Mouse (Mus musculus) MEL (cell line): ENCODE results near the gene Cdc42ep4. TPM values are rescaled to one million over a fixed set of nuclear protein-coding genes. Genes with fewer than 3 reads are reported as not detected.

Experiments
- DNase-seq: peaks from one replicate; pipeline ENCODE4 v3.0.0; 2011; ENCODE audit warnings: low read depth, low spot score
- H3K27ac ChIP-seq: 2 replicates; pipeline ENCODE4 v1.5.1; 2012; ENCODE audit warnings: low read depth, mild to moderate bottlenecking, control low read depth, low read length, moderate library complexity; ENCODE audit not compliant: control insufficient read depth
- H3K27me3 ChIP-seq, 2 experiments: fragments of 150-350 bp in 1 of 2; sonication (generic) in 1 of 2; 2 replicates each; pipeline ENCODE4 v1.6.1; 2012; ENCODE audit warnings: low read length in 2 of 2, mild to moderate bottlenecking in 2 of 2, improper control_type of control experiment in 1 of 2, moderate library complexity in 1 of 2; ENCODE audit not compliant: insufficient read depth in 2 of 2, control insufficient read depth in 1 of 2
- H3K36me3 ChIP-seq, 2 experiments: 2 replicates each; pipeline ENCODE4 v1.6.1; 2012 to 2014; ENCODE audit warnings: low read length in 2 of 2, improper control_type of control experiment in 1 of 2, inconsistent platforms in 1 of 2, mild to moderate bottlenecking in 1 of 2; ENCODE audit not compliant: insufficient read depth in 2 of 2, control insufficient read depth in 1 of 2
- H3K4me1 ChIP-seq, 2 experiments: fragments of 150-350 bp in 1 of 2; sonication (generic) in 1 of 2; 2 replicates each; pipeline ENCODE4 v1.6.1; 2012; ENCODE audit warnings: low read length in 2 of 2, improper control_type of control experiment in 1 of 2, mild to moderate bottlenecking in 1 of 2; ENCODE audit not compliant: insufficient read depth in 2 of 2, control insufficient read depth in 1 of 2
- H3K4me3 ChIP-seq, 2 experiments: fragments of 150-350 bp in 1 of 2; sonication (generic) in 1 of 2; 2 replicates each; pipeline ENCODE4 v1.5.1; 2012; ENCODE audit warnings: low read depth in 2 of 2, low read length in 2 of 2, mild to moderate bottlenecking in 2 of 2, moderate library complexity in 2 of 2, control low read depth in 1 of 2, improper control_type of control experiment in 1 of 2; ENCODE audit not compliant: control insufficient read depth in 1 of 2, insufficient read depth in 1 of 2
- H3K79me2 ChIP-seq: 2 replicates; pipeline ENCODE4 v1.6.1; 2012; ENCODE audit warnings: mild to moderate bottlenecking, low read length, moderate library complexity; ENCODE audit not compliant: control insufficient read depth, poor library complexity, insufficient read depth
- H3K9ac ChIP-seq: 2 replicates; pipeline ENCODE4 v1.6.1; 2012; ENCODE audit warnings: low read depth, mild to moderate bottlenecking, control low read depth, low read length, moderate library complexity; ENCODE audit not compliant: control insufficient read depth, poor library complexity, severe bottlenecking
- H3K9me3 ChIP-seq: fragments of 150-350 bp; sonication (generic); replicated peaks from 2 replicates; pipeline ENCODE4 v1.6.1; 2012; ENCODE audit warnings: mild to moderate bottlenecking, low read length, improper control_type of control experiment, moderate library complexity; ENCODE audit not compliant: insufficient read depth
- BHLHE40 ChIP-seq: IDR thresholded peaks from 2 replicates; pipeline ENCODE4 v1.6.1; 2012; ENCODE audit warnings: low read depth, mild to moderate bottlenecking, inconsistent platforms, low read length, improper control_type of control experiment, borderline replicate concordance
- CHD1 ChIP-seq: IDR thresholded peaks from 2 replicates; pipeline ENCODE4 v1.6.1; 2012; ENCODE audit warnings: low read depth, mild to moderate bottlenecking, inconsistent platforms, low read length, improper control_type of control experiment
- CHD2 ChIP-seq: IDR thresholded peaks from 2 replicates; pipeline ENCODE4 v1.6.1; 2011; ENCODE audit warnings: low read length, improper control_type of control experiment
- CTCF ChIP-seq, 3 experiments: IDR thresholded peaks in 2 of 3; conservative IDR thresholded peaks in 1 of 3; 2 replicates each; pipeline ENCODE4 v1.5.1; 2011 to 2012; ENCODE audit warnings: low read length in 3 of 3, low read depth in 2 of 3, mild to moderate bottlenecking in 2 of 3, improper control_type of control experiment in 1 of 3, inconsistent platforms in 1 of 3, mixed read lengths in 1 of 3, moderate library complexity in 1 of 3; ENCODE audit not compliant: control insufficient read depth in 1 of 3, insufficient read depth in 1 of 3, poor library complexity in 1 of 3, severe bottlenecking in 1 of 3
- E2F4 ChIP-seq: IDR thresholded peaks from 2 replicates; pipeline ENCODE4 v1.6.1; 2011; ENCODE audit warnings: low read depth, low read length, improper control_type of control experiment, borderline replicate concordance
- EP300 ChIP-seq, 2 experiments: IDR thresholded peaks; 2 replicates each; pipeline ENCODE4 v1.6.1; 2011; ENCODE audit warnings: improper control_type of control experiment in 2 of 2, low read length in 2 of 2, low read depth in 1 of 2, mild to moderate bottlenecking in 1 of 2
- ETS1 ChIP-seq: IDR thresholded peaks from 2 replicates; pipeline ENCODE4 v1.6.1; 2012; ENCODE audit warnings: low read depth, mild to moderate bottlenecking, inconsistent platforms, low read length, improper control_type of control experiment, moderate library complexity
- GABPA ChIP-seq: IDR thresholded peaks from 2 replicates; pipeline ENCODE4 v1.6.1; 2012; ENCODE audit warnings: low read depth, mild to moderate bottlenecking, inconsistent platforms, low read length, improper control_type of control experiment, moderate library complexity
- GATA1 ChIP-seq: IDR thresholded peaks from 2 replicates; pipeline ENCODE4 v1.6.1; 2011; ENCODE audit warnings: low read depth, low read length, improper control_type of control experiment
- JUND ChIP-seq: IDR thresholded peaks from 2 replicates; pipeline ENCODE4 v1.6.1; 2011; ENCODE audit warnings: low read depth, mild to moderate bottlenecking, improper control_type of control experiment, low read length
- KAT2A ChIP-seq: conservative IDR thresholded peaks from 2 replicates; pipeline ENCODE4 v1.6.1; 2012; ENCODE audit warnings: low read depth, low read length, improper control_type of control experiment, inconsistent platforms
- MAFK ChIP-seq: IDR thresholded peaks from 2 replicates; pipeline ENCODE4 v1.6.1; 2011; ENCODE audit warnings: low read depth, mild to moderate bottlenecking, low read length, improper control_type of control experiment, borderline replicate concordance
- MAZ ChIP-seq: IDR thresholded peaks from 2 replicates; pipeline ENCODE4 v1.6.1; 2012; ENCODE audit warnings: low read depth, mild to moderate bottlenecking, inconsistent platforms, low read length, improper control_type of control experiment
- MEF2A ChIP-seq: IDR thresholded peaks from 2 replicates; pipeline ENCODE4 v1.6.1; 2014; ENCODE audit warnings: low read depth, mild to moderate bottlenecking, inconsistent platforms, low read length, improper control_type of control experiment; ENCODE audit not compliant: poor library complexity, insufficient replicate concordance, severe bottlenecking; ENCODE audit errors: extremely low read depth
- MYC ChIP-seq: IDR thresholded peaks from 2 replicates; pipeline ENCODE4 v1.6.1; 2011; ENCODE audit warnings: low read depth, mild to moderate bottlenecking, low read length, improper control_type of control experiment, moderate library complexity
- NELFE ChIP-seq: IDR thresholded peaks from 2 replicates; pipeline ENCODE4 v1.6.1; 2011; ENCODE audit warnings: low read depth, low read length, improper control_type of control experiment
- NRF1 ChIP-seq: IDR thresholded peaks from 2 replicates; pipeline ENCODE4 v1.6.1; 2014; ENCODE audit warnings: low read depth, mild to moderate bottlenecking, inconsistent platforms, low read length, improper control_type of control experiment, moderate library complexity; ENCODE audit not compliant: poor library complexity, insufficient read depth, severe bottlenecking
- POLR2A ChIP-seq, 2 experiments: IDR thresholded peaks; 2 replicates each; pipeline ENCODE4 v1.6.1; 2011 to 2012; ENCODE audit warnings: low read length in 2 of 2, mild to moderate bottlenecking in 2 of 2, control low read depth in 1 of 2, improper control_type of control experiment in 1 of 2, low read depth in 1 of 2, moderate library complexity in 1 of 2; ENCODE audit not compliant: control insufficient read depth in 1 of 2, insufficient read depth in 1 of 2, poor library complexity in 1 of 2
- POLR2AphosphoS2 ChIP-seq: IDR thresholded peaks from 2 replicates; pipeline ENCODE4 v1.6.1; 2011; ENCODE audit warnings: low read length, improper control_type of control experiment
- POLR2AphosphoS5 ChIP-seq: IDR thresholded peaks from 2 replicates; pipeline ENCODE4 v1.6.1; 2012; ENCODE audit warnings: low read depth, borderline replicate concordance, mild to moderate bottlenecking, inconsistent platforms, low read length, moderate library complexity, mixed read lengths
- RAD21 ChIP-seq: IDR thresholded peaks from 2 replicates; pipeline ENCODE4 v1.6.1; 2011; ENCODE audit warnings: mild to moderate bottlenecking, low read depth, low read length, improper control_type of control experiment
- SMC3 ChIP-seq: IDR thresholded peaks from 2 replicates; pipeline ENCODE4 v1.6.1; 2011; ENCODE audit warnings: low read depth, low read length, improper control_type of control experiment
- TAL1 ChIP-seq: IDR thresholded peaks from 2 replicates; pipeline ENCODE4 v1.6.1; 2012; ENCODE audit warnings: mild to moderate bottlenecking, inconsistent platforms, low read length, moderate library complexity, mixed read lengths
- TCF12 ChIP-seq: IDR thresholded peaks from 2 replicates; pipeline ENCODE4 v1.6.1; 2014; ENCODE audit warnings: low read depth, mild to moderate bottlenecking, inconsistent platforms, low read length, improper control_type of control experiment, moderate library complexity
- UBTF ChIP-seq: IDR thresholded peaks from 2 replicates; pipeline ENCODE4 v1.6.1; 2012; ENCODE audit warnings: low read depth, mild to moderate bottlenecking, inconsistent platforms, low read length, improper control_type of control experiment, moderate library complexity, borderline replicate concordance; ENCODE audit not compliant: insufficient read depth
- USF2 ChIP-seq, 2 experiments: IDR thresholded peaks; 2 replicates each; pipeline ENCODE4 v1.6.1; 2011 to 2012; ENCODE audit warnings: improper control_type of control experiment in 2 of 2, low read length in 2 of 2, borderline replicate concordance in 1 of 2, inconsistent platforms in 1 of 2, low read depth in 1 of 2, mild to moderate bottlenecking in 1 of 2; ENCODE audit not compliant: insufficient read depth in 1 of 2
- ZKSCAN1 ChIP-seq: IDR thresholded peaks from 2 replicates; pipeline ENCODE4 v1.6.1; 2012; ENCODE audit warnings: low read depth, mild to moderate bottlenecking, inconsistent platforms, low read length, improper control_type of control experiment, moderate library complexity
- ZMIZ1 ChIP-seq: IDR thresholded peaks from 2 replicates; pipeline ENCODE4 v1.6.1; 2012; ENCODE audit warnings: low read depth, mild to moderate bottlenecking, inconsistent platforms, low read length, improper control_type of control experiment, moderate library complexity
- ZNF384 ChIP-seq: IDR thresholded peaks from 2 replicates; pipeline ENCODE4 v1.6.1; 2012; ENCODE audit warnings: low read depth, mild to moderate bottlenecking, inconsistent platforms, low read length, improper control_type of control experiment
- polyA plus RNA-seq, 2 experiments: library from polyadenylated mRNA; stranded (reverse) in 1 of 2; unstranded in 1 of 2; fragments of >175 nt in 1 of 2; fragments of >200 nt in 1 of 2; gene quantifications; 2 replicates each; pipeline versions ENCODE4 v1.2.1 to v1.2.4; 2012; ENCODE audit warnings: low replicate concordance in 2 of 2, low read depth in 1 of 2; ENCODE audit not compliant: insufficient read length in 2 of 2, insufficient read depth in 1 of 2, missing spikeins in 1 of 2
- total RNA-seq: library from RNA; depleted of rRNA; stranded (reverse); fragments of 300-350 nt; gene quantifications from 2 replicates; pipeline ENCODE4 v1.2.3, GENCODE M21; 2012

The Cdc42ep4 gene
- total and polyA plus RNA-seq, 3 experiments = 27.7 to 39.0 TPM; not detected in 1

GRCm38 (mm10) chr11:113756578-113756977 is 4.9 kb upstream of the Cdc42ep4 start:
- peaks cover 4% of the 10 kb centered on the region; the same call in 1 of the 2 replicates for H3K79me2 ChIP-seq

GRCm38 (mm10) chr11:113755878-113756277 is 4.2 kb upstream of the Cdc42ep4 start:
- Histone ChIP-seq H3K4me3 (no peak overlapping the region), H3K79me2 (peaks cover 10% of the 10 kb centered on the region), H3K36me3 (peaks cover 0 to 3% of the 10 kb centered on the region in 2 experiments; a peak in 2 of 4 replicates), H3K9ac (no peak overlapping the region), H3K27me3 (no peaks in the 10 kb centered on the region), H3K4me1 (no peaks in the 10 kb centered on the region), H3K9me3 (no peaks in the 10 kb centered on the region), H3K27ac (no peak overlapping the region)
- no peak for TF ChIP-seq E2F4
- no peak for TF ChIP-seq RAD21
- no peak for TF ChIP-seq MAZ
- TF ChIP-seq ZKSCAN1 = no peak
- TF ChIP-seq UBTF = no peak
- TF ChIP-seq ETS1 = no peak
- TF ChIP-seq POLR2A (IDR thresholded peaks at IDR 0.05; ENCODE audit: control insufficient read depth in 1 of 2, insufficient read depth in 1 of 2, low read depth in 1 of 2, low read length in 2 of 2, poor library complexity in 1 of 2) = no peak
- TF ChIP-seq MAFK = no peak
- no peak for TF ChIP-seq NRF1
- no peak for TF ChIP-seq CTCF (IDR thresholded peaks at IDR 0.05 in 2 of 3, conservative IDR thresholded peaks at IDR 0.05 in 1 of 3; ENCODE audit: control insufficient read depth in 1 of 3, insufficient read depth in 1 of 3, low read depth in 2 of 3, low read length in 3 of 3, poor library complexity in 1 of 3, severe bottlenecking in 1 of 3)
- no peak for TF ChIP-seq ZMIZ1
- no peak for TF ChIP-seq MEF2A
- no peak for TF ChIP-seq ZNF384
- no peak for DNase-seq

More at GRCm38 (mm10) chr11:113756578-113756977, 4.9 kb upstream of the Cdc42ep4 start:
- H3K9me3 ChIP-seq = no peaks in the 10 kb centered on the region
- no peak overlapping the region for H3K4me3 ChIP-seq
- no peak overlapping the region for H3K9ac ChIP-seq
- H3K27ac ChIP-seq = no peak overlapping the region
- DNase-seq = no peak
- no peaks in the 10 kb centered on the region for H3K27me3 ChIP-seq
- TF ChIP-seq GATA1 (no peak), BHLHE40 (no peak), EP300 (IDR thresholded peaks at IDR 0.05; ENCODE audit: low read depth in 1 of 2, low read length in 2 of 2) (no peak), CHD2 (no peak), NRF1 (no peak), USF2 (IDR thresholded peaks at IDR 0.05; ENCODE audit: borderline replicate concordance in 1 of 2, insufficient read depth in 1 of 2, low read depth in 1 of 2, low read length in 2 of 2) (no peak), KAT2A (no peak), CHD1 (no peak), ZKSCAN1 (no peak), SMC3 (no peak), POLR2AphosphoS5 (no peak), JUND (no peak), MYC (no peak), GABPA (no peak), POLR2A (IDR thresholded peaks at IDR 0.05; ENCODE audit: control insufficient read depth in 1 of 2, insufficient read depth in 1 of 2, low read depth in 1 of 2, low read length in 2 of 2, poor library complexity in 1 of 2) (no peak), POLR2AphosphoS2 (no peak), MEF2A (no peak), TCF12 (no peak), NELFE (no peak), TAL1 (no peak)
- H3K36me3 ChIP-seq = peaks cover 0 to 3% of the 10 kb centered on the region in 2 experiments; a peak in 2 of 4 replicates
- H3K4me1 ChIP-seq = no peaks in the 10 kb centered on the region
